Mouse (Mus musculus) layer of hippocampus, postnatal 25 days (tissue): ENCODE measurements around the gene S100a8. TPM values are rescaled to one million over a fixed set of nuclear protein-coding genes. Genes with fewer than 3 reads are reported as not detected.

Source experiments
- DNase-seq, 2 experiments: peaks; one replicate each; pipeline ENCODE4 v3.0.0; 2022; ENCODE audit warnings: mixed read lengths in 2 of 2, low spot score in 1 of 2; ENCODE audit errors: extremely low spot score in 1 of 2
- total RNA-seq, 2 experiments: library from RNA; stranded (reverse); gene quantifications; 2 replicates each; pipeline ENCODE4 v1.2.3; 2021

S100a8 gene
- not detected for total RNA-seq

DNA sequence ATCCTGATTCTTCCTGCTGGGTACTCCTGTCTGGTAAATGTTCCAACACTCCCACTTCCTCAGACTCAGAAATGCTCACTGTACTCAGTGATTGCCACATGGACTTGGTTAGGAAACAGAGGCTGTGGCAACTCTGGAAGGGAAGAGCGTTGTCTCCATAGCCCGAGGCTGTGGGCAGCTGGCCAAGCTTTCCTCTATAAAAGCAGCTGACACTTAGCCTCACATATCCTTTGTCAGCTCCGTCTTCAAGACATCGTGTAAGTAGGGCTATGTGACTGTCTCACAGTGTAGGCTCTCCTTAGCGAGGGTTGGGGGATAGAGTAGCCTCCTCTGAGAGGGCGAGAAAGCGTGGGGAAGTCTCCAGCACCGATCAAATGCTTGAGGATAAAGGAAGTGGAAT, at the start of gene S100a8:
Gene S100a8, plus strand, starts transcription at position 133 of the 400 bp plus-strand sequence.
- no peak for DNase-seq

DNA sequence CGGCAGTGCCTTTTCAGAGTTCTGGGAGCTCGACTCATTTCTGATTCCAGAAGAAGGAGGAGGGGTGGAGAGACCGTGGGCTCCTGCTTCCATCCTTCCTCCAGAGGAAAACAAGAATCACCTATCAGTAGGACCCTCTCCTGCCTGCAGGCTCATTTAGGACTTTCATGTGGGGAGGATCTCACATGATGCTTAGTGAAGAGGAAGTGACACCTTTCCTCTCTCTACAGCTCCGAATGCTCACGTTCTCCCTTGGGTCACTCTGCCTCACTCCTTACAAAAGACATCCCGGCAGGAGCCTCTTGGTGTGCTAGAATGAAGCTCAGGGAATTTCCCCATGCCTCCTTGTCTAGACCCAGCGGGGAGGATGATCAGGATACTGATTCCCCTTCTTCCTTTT, 47.2 kb upstream of the S100a8 start:
- no peak for DNase-seq

DNA sequence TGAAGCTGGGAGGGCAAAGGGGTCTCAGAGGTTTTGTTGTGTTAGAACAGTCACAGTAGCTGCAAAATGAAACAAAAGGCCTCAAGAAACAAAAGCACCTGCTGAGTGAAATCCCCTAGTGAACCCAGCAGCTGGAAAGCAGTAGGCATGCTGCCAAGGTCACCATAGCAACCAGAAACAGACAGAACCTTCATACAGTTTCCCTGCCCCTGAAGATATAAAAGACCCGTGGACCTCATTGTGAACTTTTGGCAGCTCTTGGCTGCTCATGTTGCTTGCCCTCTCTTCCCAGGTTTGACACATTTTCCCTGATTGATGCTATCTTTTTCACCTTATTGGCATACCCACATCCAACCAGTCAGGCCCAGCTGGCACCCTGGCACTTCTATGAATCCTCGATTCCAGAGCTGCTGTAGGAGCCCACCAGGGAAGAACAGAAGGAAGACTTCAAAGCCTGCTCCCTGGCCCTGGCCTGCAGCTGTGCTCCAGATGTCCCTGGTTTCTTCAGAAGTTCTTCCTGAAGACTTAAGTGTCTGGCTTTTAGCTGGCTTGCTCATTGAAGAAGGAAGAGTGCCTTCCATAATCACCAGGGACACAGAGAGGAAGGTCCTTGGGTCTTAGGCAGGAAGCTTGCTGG, 45.2 kb upstream of the S100a8 start:
- DNase-seq, result peak in 1 of 2 experiments; percentile 53

DNA sequence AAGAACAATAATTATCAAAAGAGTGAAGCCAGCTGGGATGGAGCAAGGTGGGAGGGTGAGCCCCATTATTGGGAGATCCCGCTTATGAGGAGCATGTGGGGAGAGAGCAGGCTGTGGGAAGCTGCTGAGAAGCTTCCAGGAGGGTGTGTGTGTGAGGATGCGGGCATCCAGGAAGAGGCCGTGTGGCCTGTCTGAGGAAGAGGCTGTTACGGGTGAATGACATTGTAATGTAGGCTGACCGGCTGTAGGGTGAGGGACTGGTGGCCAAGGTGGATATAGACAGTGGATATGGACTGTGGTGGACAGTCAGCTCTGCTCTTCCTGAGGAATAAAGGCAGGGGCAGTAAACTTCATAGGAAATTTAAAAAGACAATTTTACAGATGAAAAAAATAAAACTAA, 43.3 kb upstream of the S100a8 start:
- DNase-seq, result no peak

DNA sequence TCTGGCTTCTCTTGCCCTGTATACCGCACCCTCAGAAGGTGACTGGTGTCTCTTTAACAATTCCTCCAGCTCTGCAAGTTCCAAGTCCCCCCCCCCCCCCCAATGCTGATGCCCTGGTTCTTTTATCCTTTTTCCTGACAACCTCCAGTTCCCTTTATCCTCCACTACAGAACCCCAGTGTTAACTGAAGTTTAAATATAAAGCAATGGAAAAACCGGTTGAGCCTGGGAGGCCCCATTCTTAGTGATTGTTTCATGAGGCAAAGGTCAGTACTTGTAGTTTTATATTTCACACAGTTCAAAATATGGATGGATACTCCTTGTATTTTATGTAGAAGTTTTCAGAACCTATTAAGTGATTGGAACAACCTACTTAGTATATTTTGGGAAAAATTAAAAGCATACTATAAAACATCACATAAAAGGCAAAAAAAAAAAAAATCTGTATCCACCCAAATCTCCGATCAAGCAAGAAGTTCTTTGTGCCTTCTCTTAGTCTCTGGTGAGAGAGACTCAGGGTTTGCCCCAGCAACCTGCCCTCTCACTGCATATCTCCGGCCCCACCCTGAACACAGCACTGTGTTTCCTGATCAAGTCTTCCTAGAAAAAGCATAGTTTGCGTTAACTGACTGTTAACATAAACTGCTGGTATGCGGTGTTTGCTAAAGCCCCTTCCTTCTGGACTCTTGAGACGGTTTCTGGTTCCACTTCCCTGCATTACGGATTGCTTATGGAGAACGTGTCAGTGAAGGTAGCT, 42.3 kb upstream of the S100a8 start:
- DNase-seq, result no peak

DNA sequence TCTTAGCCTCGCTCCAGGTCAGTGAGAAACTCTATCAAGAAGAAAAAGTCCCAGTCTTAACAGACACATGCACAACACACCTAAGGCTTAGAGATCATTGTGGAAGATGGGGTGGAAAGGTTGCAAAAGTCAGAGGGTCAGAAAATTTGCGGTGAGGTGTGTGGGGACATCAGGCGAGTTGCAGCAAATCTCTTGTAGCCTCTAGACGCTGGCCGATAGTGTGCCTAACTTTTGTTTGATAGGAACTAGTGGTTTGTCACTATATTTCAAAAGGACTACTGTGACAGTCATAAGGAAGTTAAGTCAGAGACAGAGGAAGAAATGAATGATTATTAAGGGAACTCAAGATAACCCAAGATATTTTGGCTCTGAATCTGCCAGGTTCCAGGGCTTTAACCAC, 41.4 kb upstream of the S100a8 start:
- no peak for DNase-seq

DNA sequence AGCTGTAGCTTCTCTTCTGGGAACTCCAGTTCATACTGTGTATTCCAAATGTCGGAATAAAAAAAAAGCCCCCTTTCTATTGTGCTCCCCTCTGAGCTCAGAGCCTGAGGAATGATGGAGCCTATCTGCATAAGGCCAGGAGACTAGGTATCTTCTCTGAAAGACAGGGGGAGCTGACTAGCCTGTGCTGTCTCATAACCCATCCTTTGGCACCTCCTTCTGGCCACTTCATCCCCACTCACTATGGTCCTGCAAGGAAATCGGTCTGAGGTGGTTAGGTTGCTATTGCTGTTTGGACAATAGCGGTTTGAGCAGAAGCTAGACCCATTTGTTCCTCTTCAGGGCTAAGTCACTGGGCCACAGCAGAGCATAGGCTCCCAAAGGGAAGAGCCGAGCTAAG, 41.0 kb upstream of the S100a8 start:
- no peak for DNase-seq

DNA sequence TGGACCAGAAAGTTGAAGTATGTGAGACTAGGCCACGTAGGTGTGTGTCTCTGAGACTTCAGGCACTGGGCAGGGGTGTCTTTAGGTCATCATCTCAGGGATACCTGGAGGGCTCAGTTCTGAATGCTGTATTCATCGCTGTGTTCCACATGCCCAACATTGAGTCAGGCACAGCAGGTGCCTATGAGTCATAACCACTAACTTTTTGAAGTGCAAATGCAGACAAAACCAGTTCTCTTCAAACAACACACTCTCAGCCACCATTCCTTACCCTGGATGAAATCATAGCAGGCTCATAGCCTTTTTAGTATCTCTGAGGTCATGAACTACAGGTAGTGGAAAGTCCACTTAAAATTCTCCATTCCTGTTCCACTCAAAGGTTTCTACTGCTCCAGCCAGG, 39.5 kb upstream of the S100a8 start:
- DNase-seq, result no peak

DNA sequence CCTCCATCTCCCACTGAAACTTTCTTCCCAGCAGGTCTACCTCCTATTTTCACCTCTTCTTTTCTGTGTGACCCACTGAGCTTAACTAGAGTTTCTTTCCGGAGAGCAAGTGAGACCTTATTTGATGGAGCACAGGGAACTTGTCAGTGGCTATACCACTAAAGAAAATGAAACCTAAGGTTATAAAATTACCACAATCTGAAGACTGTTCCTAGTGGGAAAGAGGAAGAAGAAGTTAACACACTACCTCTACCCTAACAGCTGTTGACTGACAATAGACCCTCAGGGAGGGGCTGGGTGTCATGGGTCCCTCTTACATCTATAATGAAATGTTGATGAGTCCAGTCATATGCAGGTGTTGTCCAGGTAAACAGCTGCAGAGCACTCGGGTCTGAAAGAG, 36.8 kb upstream of the S100a8 start:
- DNase-seq, result no peak

DNA sequence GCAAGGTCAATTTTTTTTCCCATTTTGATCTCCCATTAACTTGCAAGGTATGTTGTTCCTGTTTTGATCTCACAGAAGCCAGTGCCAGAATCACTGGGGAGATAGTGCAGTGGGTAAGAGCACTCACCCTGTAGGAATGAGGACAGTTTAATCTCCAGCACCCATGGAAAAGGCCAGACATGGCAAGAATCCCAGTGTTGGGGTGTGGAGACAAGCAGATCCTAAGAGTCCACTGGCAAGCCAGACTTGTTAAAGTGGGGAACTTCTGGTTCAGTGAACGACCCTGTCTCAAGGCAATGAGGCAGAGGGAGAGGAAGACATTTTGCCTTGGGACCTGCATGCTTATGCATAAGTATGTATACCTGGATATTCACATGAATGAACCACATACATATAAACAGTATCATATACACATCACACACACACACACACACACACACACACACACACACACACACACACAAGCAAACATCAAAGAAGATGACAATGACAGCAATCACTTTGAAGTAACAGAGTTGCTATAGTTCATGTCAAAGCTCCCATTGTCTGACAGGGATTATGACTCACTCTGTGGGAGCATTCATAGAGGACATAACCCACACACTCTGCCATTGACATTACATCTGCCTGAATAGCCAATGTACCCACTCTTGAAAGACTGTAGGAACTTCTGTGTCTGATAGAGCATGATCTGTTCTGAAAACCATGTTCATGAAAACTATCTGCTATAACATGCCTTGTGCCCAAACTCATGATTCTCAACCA, 30.1 kb upstream of the S100a8 start:
- no peak for DNase-seq

DNA sequence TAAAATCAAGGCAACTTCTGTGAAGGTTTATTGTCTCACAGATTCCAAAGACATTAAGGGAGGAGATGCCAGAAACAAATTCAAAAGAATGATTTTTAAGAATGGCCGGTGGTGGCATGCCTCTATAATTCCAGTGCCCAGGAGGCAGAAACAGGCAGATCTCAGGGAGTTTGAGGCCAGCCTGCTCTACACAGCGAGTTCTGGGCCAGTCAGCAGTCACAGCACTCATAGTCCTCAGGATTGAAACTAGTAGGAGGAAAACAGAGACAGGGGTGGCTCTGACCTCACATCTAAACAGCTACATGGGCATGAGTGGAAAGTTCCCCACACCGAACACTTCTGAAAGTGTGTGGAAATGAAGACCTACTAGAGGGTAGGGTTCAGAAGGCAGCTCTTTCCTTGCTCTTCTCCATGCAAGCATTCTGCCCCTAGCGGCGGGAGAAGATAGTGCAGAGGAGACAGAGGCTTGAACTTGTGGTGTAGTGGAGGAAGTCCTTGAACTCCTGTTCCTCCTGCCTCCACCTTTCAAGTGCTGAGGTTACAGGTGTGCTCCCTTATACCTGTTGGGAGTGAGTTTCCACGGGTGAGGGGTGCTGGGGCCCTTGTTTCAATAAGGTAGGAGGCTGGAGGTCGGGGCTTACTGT, 29.1 kb upstream of the S100a8 start:
- DNase-seq, result no peak

DNA sequence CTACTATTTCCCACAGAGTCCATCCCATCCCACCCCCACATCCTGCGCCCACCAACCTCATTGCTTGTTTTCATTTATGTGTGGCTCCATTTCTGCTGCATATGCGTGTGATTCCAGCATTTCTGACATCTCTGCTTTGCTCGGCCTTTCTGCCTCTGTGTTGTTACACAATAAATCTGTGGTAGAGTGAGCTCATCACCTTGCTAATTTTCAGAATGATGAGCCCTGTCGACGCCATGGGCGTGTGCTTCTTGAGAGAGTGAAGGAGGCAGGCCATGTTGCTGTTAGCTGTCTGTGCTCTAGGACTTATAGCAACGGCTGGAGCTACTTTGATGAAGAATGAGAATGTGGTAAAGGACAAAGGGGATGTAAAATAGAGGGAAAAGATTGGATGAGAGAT, 27.8 kb upstream of the S100a8 start:
- DNase-seq, result no peak

DNA sequence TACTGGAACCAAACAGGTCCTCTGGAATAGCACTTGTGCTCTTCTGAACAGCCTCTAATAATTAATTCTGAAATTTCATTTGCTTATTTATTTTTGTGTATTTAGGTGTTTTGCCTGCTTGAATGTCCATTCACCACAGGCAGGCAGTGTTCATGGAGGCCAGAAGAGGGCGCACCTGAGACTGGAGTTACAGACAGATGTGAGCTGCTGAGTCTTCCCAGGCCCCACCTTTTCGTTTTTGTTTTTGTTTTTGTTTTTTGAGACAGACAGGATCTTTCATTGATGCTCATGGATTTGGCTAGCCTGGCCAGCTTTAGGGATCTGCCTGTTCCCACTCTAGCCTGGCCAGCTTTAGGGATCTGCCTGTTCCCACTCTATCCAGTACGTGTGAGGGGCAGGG, 24.6 kb upstream of the S100a8 start:
- peak in 1 of 2 experiments; percentile 61 for DNase-seq

DNA sequence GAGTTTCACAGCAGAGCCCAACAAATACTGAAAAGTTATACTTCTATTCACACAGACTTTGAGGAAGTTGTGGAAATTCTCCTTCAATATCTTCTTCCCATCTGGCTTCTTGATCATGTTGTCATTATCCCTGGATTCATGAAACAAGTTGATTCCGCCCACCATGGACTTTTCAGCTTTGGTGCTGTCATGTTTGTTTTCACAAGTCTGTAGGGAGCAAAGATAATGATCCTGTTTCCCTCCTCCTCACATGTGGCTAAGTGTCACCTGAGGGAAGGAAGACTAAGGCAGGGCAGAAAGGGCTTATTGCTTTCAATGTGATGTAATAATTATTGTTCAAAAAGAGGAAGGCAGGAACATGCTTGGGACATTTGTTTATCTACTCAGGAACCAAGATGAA, 21.5 kb upstream of the S100a8 start:
- no peak for DNase-seq

DNA sequence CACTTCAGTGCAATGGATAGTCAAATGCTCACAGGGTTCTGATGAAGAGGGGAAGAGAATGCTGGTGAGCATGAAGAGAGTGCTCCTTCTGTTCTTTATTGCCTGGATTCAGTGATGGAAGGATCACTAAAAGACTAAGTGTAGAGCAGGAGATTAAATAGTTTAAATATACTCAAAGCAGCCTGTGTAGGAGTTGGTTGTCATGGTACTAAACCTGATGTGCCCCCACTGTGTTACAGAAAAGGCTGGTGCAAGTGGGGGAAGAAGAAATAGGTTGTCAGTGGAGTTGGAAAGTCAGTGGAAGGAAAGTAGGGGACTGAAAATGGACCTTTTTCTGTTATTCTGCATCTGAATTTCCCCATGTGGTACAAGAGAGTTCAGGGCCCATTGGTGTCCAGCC, 19.8 kb upstream of the S100a8 start:
- DNase-seq, result no peak

DNA sequence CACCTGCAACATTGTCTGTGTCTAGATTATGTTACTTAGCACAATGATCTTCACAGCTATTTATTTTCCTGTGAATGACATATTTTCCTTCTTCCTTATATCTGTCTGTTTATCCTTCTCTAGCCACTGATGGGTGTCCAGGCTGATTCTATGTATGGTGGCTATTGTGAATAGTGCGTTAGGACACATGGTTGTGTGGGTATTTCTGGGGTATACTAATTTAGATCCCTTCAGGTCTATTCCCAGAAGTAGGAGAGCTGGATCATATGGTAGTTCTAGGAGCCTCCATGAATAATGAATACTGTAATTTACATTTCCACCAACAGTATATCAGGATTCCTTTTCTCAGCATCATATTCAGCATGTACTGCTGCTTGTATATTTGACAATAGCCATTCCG, 18.9 kb upstream of the S100a8 start:
- DNase-seq, result no peak

DNA sequence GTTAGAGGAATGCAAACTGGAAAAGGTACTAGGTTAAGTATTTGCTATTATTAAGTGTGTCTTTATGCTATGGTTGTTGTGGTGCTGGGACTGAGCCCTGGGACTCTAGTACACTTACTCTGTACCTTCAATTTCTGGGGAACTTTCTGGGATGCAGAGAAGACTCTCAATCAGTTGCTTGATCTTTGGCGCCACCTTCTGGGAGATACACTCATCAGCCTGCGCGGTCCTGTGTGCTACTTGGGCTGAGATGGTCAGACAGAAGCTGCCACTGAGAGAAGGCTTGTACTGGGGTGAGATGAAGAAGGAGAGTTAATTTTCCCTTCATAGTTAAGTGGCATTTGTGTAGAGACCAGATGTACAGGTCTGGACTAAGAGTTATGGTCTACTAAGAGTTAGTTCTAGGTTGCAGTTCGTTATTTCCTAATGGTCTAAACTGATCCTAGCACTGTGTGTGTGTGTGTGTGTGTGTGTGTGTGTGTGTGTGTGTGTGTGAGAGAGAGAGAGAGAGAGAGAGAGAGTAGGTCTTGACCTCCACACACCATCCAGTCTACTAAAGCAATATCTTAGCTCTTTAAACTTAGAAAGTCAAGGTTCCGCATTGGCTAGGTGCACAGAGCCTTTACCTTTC, 15.8 kb upstream of the S100a8 start:
- peak; percentile 61 to 90 for DNase-seq

DNA sequence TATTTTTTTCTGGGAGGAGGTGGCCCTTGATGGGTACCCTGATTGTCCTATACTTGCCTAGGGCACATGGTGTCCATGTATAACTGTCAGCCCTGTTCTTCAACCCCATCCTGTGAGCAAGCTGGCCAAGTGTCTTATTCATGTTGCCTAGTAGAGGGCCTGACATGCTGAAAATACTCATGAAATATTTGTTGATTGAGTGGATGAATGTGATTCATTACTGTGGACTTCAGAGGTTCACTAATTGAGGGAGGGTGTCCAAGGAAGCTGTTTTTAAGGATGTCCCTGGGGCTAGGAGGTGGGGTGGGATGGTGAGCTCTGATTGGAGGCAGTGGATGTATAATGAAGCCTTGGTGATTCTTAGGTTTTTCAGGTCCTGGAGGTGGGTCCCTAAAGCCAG, 15.1 kb upstream of the S100a8 start, which contains the start of gene S100a7a:
Gene S100a7a, plus strand, starts transcription at position 301 of the 400 bp plus-strand sequence.
- DNase-seq, result no peak

DNA sequence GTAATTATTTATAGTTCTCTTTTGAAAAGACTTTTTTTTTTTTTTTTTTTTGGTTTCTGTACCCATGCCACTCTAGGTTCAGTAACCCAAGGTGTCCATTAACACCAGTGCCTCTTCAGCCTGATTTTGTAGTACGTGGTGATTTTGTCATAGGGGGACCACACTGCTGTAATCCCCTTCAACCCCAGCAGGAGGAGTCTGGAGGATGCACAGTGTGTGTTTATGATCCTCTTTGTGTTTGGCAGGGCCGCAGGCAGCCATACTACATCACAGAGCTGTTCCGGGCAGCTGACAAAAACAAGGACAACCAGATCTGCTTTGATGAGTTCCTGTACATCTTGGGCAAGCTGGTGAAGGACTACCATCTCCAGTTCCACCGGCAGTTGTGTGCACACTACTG, 11.4 kb upstream of the S100a8 start:
- no peak for DNase-seq

DNA sequence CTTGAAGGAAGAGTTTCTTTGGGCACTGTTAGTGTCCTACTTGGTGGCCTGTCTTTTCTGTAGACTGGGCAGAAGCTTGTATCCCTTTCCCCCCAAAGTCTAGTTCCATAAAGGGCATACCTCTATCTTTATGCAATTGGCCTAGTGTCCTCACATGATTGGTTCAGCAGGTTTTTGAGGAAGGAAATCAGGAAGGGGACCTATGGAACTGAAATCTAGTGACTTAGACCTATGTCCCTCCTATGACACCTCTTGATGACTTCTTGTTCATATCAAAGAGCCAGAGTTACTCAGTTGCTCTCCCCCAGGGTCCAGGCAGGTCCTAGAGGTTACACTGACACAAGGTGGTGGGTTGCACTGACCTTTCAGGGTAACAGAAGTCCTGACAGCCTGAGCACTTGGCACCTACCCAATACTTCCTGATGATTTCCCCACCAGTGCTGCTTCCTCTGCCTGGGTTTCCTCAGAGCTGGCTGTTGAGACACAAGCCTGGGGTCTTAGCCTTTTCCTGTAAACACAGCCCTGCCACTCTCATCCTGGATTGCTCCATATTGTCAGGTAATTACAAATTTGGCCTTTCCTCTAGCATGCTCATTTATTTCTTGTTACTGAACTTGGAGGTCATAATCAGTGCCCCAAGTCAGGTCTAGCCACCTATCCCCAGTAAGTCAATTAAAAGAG, 9.3 kb upstream of the S100a8 start:
- DNase-seq, result no peak
